Mouse (Mus musculus): ENCODE measurements around the gene Platr17. TPM values are rescaled to one million over a fixed set of nuclear protein-coding genes. Genes with fewer than 3 reads are reported as not detected.

Gene Platr17
- polyA plus RNA-seq, 1 experiment, result not detected

- Histone ChIP-seq H3K36me3 (ENCODE audit: control insufficient read depth, insufficient read depth, low read length) (0 out of 2 replicates have a peak, but pooled peaks cover 1% of the 10 kb centered on the region), H3K27ac (ENCODE audit: control insufficient read depth, insufficient read depth, low read depth, low read length) (peak within 1 kb of the TSS; percentile 85), H3K27me3 (ENCODE audit: control insufficient read depth, insufficient read depth, low read length) (no peaks in the 10 kb centered on the region), H3K4me1 (ENCODE audit: control insufficient read depth, insufficient read depth, low read length) (peaks cover 18% of the 10 kb centered on the region), H3K4me3 (ENCODE audit: control insufficient read depth, low read depth, low read length) (peak within 1 kb of the TSS; percentile 98)
- TF ChIP-seq POLR2A (IDR thresholded peaks at IDR 0.05; ENCODE audit: control insufficient read depth, low read depth, low read length) (peak; percentile 29; the same call in 1 of the 2 replicates), CTCF (IDR thresholded peaks at IDR 0.05; ENCODE audit: control insufficient read depth, insufficient read depth, insufficient replicate concordance, low read depth, low read length) (no peak)
Measured at GRCm38 (mm10) chr17:33940206-33940805, 35.4 kb downstream of the Platr17 start, which contains the start of the genes Pfdn6 and Wdr46. Gene Pfdn6 (minus strand): TSS chr17:33940343. Gene Wdr46 (plus strand): TSS chr17:33940660.

- Histone ChIP-seq H3K36me3 (ENCODE audit: control insufficient read depth, insufficient read depth, low read length) (0 out of 2 replicates have a peak, but pooled peaks cover 1% of the 10 kb centered on the region), H3K4me3 (ENCODE audit: control insufficient read depth, low read depth, low read length) (peak overlapping the region; percentile 98), H3K4me1 (ENCODE audit: control insufficient read depth, insufficient read depth, low read length) (peaks cover 18% of the 10 kb centered on the region), H3K27ac (ENCODE audit: control insufficient read depth, insufficient read depth, low read depth, low read length) (peak overlapping the region; percentile 85; the same call in 1 of the 2 replicates), H3K27me3 (ENCODE audit: control insufficient read depth, insufficient read depth, low read length) (no peaks in the 10 kb centered on the region)
- TF ChIP-seq POLR2A (IDR thresholded peaks at IDR 0.05; ENCODE audit: control insufficient read depth, low read depth, low read length) (no peak), CTCF (IDR thresholded peaks at IDR 0.05; ENCODE audit: control insufficient read depth, insufficient read depth, insufficient replicate concordance, low read depth, low read length) (no peak)
Measured at GRCm38 (mm10) chr17:33940981-33941380, 36.0 kb downstream of the Platr17 start.

GRCm38 (mm10) chr17:33941381-33941780, 36.4 kb downstream of the Platr17 start:
- TF ChIP-seq CTCF (IDR thresholded peaks at IDR 0.05; ENCODE audit: control insufficient read depth, insufficient read depth, insufficient replicate concordance, low read depth, low read length) (no peak), POLR2A (IDR thresholded peaks at IDR 0.05; ENCODE audit: control insufficient read depth, low read depth, low read length) (no peak)
- peaks cover 18% of the 10 kb centered on the region for H3K4me1 ChIP-seq (ENCODE audit: control insufficient read depth, insufficient read depth, low read length)
- no peak overlapping the region for H3K27ac ChIP-seq (ENCODE audit: control insufficient read depth, insufficient read depth, low read depth, low read length)
- H3K27me3 ChIP-seq (ENCODE audit: control insufficient read depth, insufficient read depth, low read length), result no peaks in the 10 kb centered on the region
- H3K4me3 ChIP-seq (ENCODE audit: control insufficient read depth, low read depth, low read length), result peak overlapping the region; percentile 98
- 0 out of 2 replicates have a peak, but pooled peaks cover 1% of the 10 kb centered on the region for H3K36me3 ChIP-seq (ENCODE audit: control insufficient read depth, insufficient read depth, low read length)

GRCm38 (mm10) chr17:33943454-33943853, 38.5 kb downstream of the Platr17 start:
- no peak overlapping the region for H3K27ac ChIP-seq (ENCODE audit: control insufficient read depth, insufficient read depth, low read depth, low read length)
- no peak for TF ChIP-seq CTCF (IDR thresholded peaks at IDR 0.05; ENCODE audit: control insufficient read depth, insufficient read depth, insufficient replicate concordance, low read depth, low read length)
- TF ChIP-seq POLR2A (IDR thresholded peaks at IDR 0.05; ENCODE audit: control insufficient read depth, low read depth, low read length), result no peak
- 0 out of 2 replicates have a peak, but pooled peaks cover 1% of the 10 kb centered on the region for H3K36me3 ChIP-seq (ENCODE audit: control insufficient read depth, insufficient read depth, low read length)
- no peaks in the 10 kb centered on the region for H3K27me3 ChIP-seq (ENCODE audit: control insufficient read depth, insufficient read depth, low read length)
- peaks cover 18% of the 10 kb centered on the region for H3K4me1 ChIP-seq (ENCODE audit: control insufficient read depth, insufficient read depth, low read length)
- no peak overlapping the region for H3K4me3 ChIP-seq (ENCODE audit: control insufficient read depth, low read depth, low read length)

- Histone ChIP-seq H3K27me3 (ENCODE audit: control insufficient read depth, insufficient read depth, low read length) (no peaks in the 10 kb centered on the region), H3K4me1 (ENCODE audit: control insufficient read depth, insufficient read depth, low read length) (peaks cover 17% of the 10 kb centered on the region), H3K27ac (ENCODE audit: control insufficient read depth, insufficient read depth, low read depth, low read length) (no peak overlapping the region), H3K4me3 (ENCODE audit: control insufficient read depth, low read depth, low read length) (no peak overlapping the region), H3K36me3 (ENCODE audit: control insufficient read depth, insufficient read depth, low read length) (0 out of 2 replicates have a peak, but pooled peaks cover 1% of the 10 kb centered on the region)
- TF ChIP-seq POLR2A (IDR thresholded peaks at IDR 0.05; ENCODE audit: control insufficient read depth, low read depth, low read length), result no peak
- TF ChIP-seq CTCF (IDR thresholded peaks at IDR 0.05; ENCODE audit: control insufficient read depth, insufficient read depth, insufficient replicate concordance, low read depth, low read length), result no peak
Measured at GRCm38 (mm10) chr17:33947430-33948089, 42.6 kb downstream of the Platr17 start.

GRCm38 (mm10) chr17:33948090-33948904, 43.4 kb downstream of the Platr17 start:
- H3K4me1 ChIP-seq (ENCODE audit: control insufficient read depth, insufficient read depth, low read length), result peaks cover 17% of the 10 kb centered on the region
- no peak overlapping the region for H3K4me3 ChIP-seq (ENCODE audit: control insufficient read depth, low read depth, low read length)
- TF ChIP-seq CTCF (IDR thresholded peaks at IDR 0.05; ENCODE audit: control insufficient read depth, insufficient read depth, insufficient replicate concordance, low read depth, low read length) (no peak), POLR2A (IDR thresholded peaks at IDR 0.05; ENCODE audit: control insufficient read depth, low read depth, low read length) (no peak)
- H3K36me3 ChIP-seq (ENCODE audit: control insufficient read depth, insufficient read depth, low read length), result peaks cover 1% of the 10 kb centered on the region; the same call in 1 of the 2 replicates
- H3K27ac ChIP-seq (ENCODE audit: control insufficient read depth, insufficient read depth, low read depth, low read length), result no peak overlapping the region
- H3K27me3 ChIP-seq (ENCODE audit: control insufficient read depth, insufficient read depth, low read length), result no peaks in the 10 kb centered on the region

Data from testis, adult 2 months (tissue).